8 mouse cellular contexts compared by ENCODE assay signal in genomic region chr2:178414261-178415149, GRCm38 (mm10). TPM values are rescaled to one million over a fixed set of nuclear protein-coding genes. Genes with fewer than 3 reads are reported as not detected.
DNase-seq lines count a peak whose midpoint lies in the region; ATAC-seq and TF ChIP-seq lines count a peak whose summit lies in the region.

Ppp1r3d (minus strand) TSS chr2:178414472.
Fam217b (plus strand) TSS chr2:178414524.

- DNase-seq in CD4-positive, CD25-positive, alpha-beta regulatory T cell, adult 2 months (ENCODE audit: low read depth, low spot score): peak; percentile 5
- DNase-seq in cerebellum, postnatal 36 days: peak; percentile 23
- DNase-seq in gastrocnemius, postnatal 10 days: peak; percentile 64
- DNase-seq in left cerebral cortex, adult 2 months (ENCODE audit: extremely low spot score in 1 of 2, low spot score in 2 of 2): peak; percentile 62 to 63
- peak; percentile 63 for DNase-seq in lung, postnatal 36 days
- peak; percentile 66 for DNase-seq in right cerebral cortex, postnatal 14 days

- H3K36me3 ChIP-seq in hindbrain, embryonic 15.5 days: no peaks in the 10 kb centered on the region

- peak within 1 kb of the TSS; percentile 100 for H3K4me2 ChIP-seq in hindbrain, embryonic 15.5 days

- ATAC-seq in CD4-positive, CD25-positive, alpha-beta regulatory T cell, adult 4 months: no peak
- peak; percentile 88 for ATAC-seq in hindbrain, embryonic 15.5 days (ENCODE audit: low FRiP score, low read depth)

- no peaks in the 10 kb centered on the region for H3K27me3 ChIP-seq in hindbrain, embryonic 15.5 days

- H3K4me1 ChIP-seq in hindbrain, embryonic 15.5 days (replicated peaks): peaks cover 39% of the 10 kb centered on the region

- peak within 1 kb of the TSS; percentile 87 for H3K27ac ChIP-seq in hindbrain, embryonic 15.5 days (replicated peaks)
- peak within 1 kb of the TSS; percentile 93 for H3K27ac ChIP-seq in left cerebral cortex, adult 2 months

- WGBS in hindbrain, embryonic 15.5 days: 0% methylated on average over 73 of the region's 74 CpGs

- no peaks in the 10 kb centered on the region for H3K9me3 ChIP-seq in hindbrain, embryonic 15.5 days

- intact Hi-C loops in left cerebral cortex, adult 2 months (cut with DNase I): no loop called here

- peak within 1 kb of the TSS; percentile 74 for H3K9ac ChIP-seq in hindbrain, embryonic 15.5 days

- no peak for TF ChIP-seq CTCF in left cerebral cortex, adult 2 months (IDR thresholded peaks at IDR 0.05)

- peak within 1 kb of the TSS; percentile 72 for H3K4me3 ChIP-seq in hindbrain, embryonic 15.5 days
- peak within 1 kb of the TSS; percentile 64 for H3K4me3 ChIP-seq in left cerebral cortex, adult 2 months

RNA-seq across cellular contexts. Expression of gene Ppp1r3d, which starts in this region (rescaled TPM):
- not detected for polyA plus RNA-seq in CD4-positive, CD25-positive, alpha-beta regulatory T cell, adult 4 months (2017; shearing (Covaris generic))
- total RNA-seq in gastrocnemius, postnatal 10 days (2021): 10 to 100 TPM; 10.3 to 11.6 TPM
- polyA plus RNA-seq in hindbrain, embryonic 15.5 days (2015; fragmentation: Nextera tagmentation; extraction: Ambion mirVana): 5.5 TPM in 2 replicates
- total RNA-seq in left cerebral cortex, adult 2 months (2021): 1 to 10 TPM; 7.6 to 8.1 TPM

RNA-seq across cellular contexts. Expression of gene Fam217b, which starts in this region (rescaled TPM):
- under 1 TPM in 1 of 2 experiments, not detected in 1; 0.07 TPM for polyA plus RNA-seq in CD4-positive, CD25-positive, alpha-beta regulatory T cell, adult 4 months (2017; shearing (Covaris generic))
- total RNA-seq in gastrocnemius, postnatal 10 days (2021): 1 to 10 TPM; 6.4 to 8.2 TPM
- 12.9 and 15.8 TPM in 2 replicates for polyA plus RNA-seq in hindbrain, embryonic 15.5 days (2015; fragmentation: Nextera tagmentation; extraction: Ambion mirVana)
- 10 to 100 TPM; 55.1 to 60.2 TPM for total RNA-seq in left cerebral cortex, adult 2 months (2021)

Comparison
In these comparisons a context has a peak if more than half of its experiments do, and no peak if none do; other contexts are left out.
1. RNA of gene Fam217b (total RNA-seq): 55.1 to 60.2 TPM in left cerebral cortex, adult 2 months; 6.4 to 8.2 TPM in gastrocnemius, postnatal 10 days; every median in the first group is over 4 times any median in the second.
2. RNA of gene Fam217b (polyA plus RNA-seq): 12.9 to 15.8 TPM in hindbrain, embryonic 15.5 days; 0.07 TPM in CD4-positive, CD25-positive, alpha-beta regulatory T cell, adult 4 months; every median in the first group is over 10 times any median in the second.
3. DNase-seq: peak in every context shown above with its lines; median percentile 66 in right cerebral cortex, postnatal 14 days; 64 in gastrocnemius, postnatal 10 days; 63 in lung, postnatal 36 days; 62 in left cerebral cortex, adult 2 months; 23 in cerebellum, postnatal 36 days; 5 in CD4-positive, CD25-positive, alpha-beta regulatory T cell, adult 2 months.